Mouse (Mus musculus): Measurements from ENCODE around the gene Gabrr3. TPM values are rescaled to one million over a fixed set of nuclear protein-coding genes. Genes with fewer than 3 reads are reported as not detected.

Gene Gabrr3
- polyA plus RNA-seq, 1 experiment from 2014 or later, result not detected

GRCm38 (mm10) chr16:59487239-59487638, 80.1 kb downstream of the Gabrr3 start:
- ATAC-seq (no peak), DNase-seq (ENCODE audit: low spot score) (no peak)
- H3K27ac ChIP-seq (ENCODE audit: low read depth, low read length), result no peak overlapping the region
- no peaks in the 10 kb centered on the region for H3K4me1 ChIP-seq (ENCODE audit: control insufficient read depth, insufficient read depth, low read length)
- no peak overlapping the region for H3K4me2 ChIP-seq (ENCODE audit: low read length)
- 94% methylated on average over 7 of the region's 7 CpGs for WGBS
- no peaks in the 10 kb centered on the region for H3K9me3 ChIP-seq (replicated peaks; ENCODE audit: control insufficient read depth, low read length)
- H3K36me3 ChIP-seq (ENCODE audit: control insufficient read depth, insufficient read depth, low read length), result peaks cover 13% of the 10 kb centered on the region; the same call in 1 of the 2 replicates
- no peaks in the 10 kb centered on the region for H3K27me3 ChIP-seq (replicated peaks; ENCODE audit: control insufficient read depth, insufficient read depth, low read length)
- H3K4me3 ChIP-seq (ENCODE audit: low read depth, low read length), result no peak overlapping the region
- no peak overlapping the region for H3K9ac ChIP-seq (ENCODE audit: low read length)

GRCm38 (mm10) chr16:59487975-59488548, 80.9 kb downstream of the Gabrr3 start:
- no peak overlapping the region for H3K4me3 ChIP-seq (ENCODE audit: low read depth, low read length)
- 96% methylated on average over 9 of the region's 9 CpGs for WGBS
- ATAC-seq, result no peak
- no peak for DNase-seq (ENCODE audit: low spot score)
- no peaks in the 10 kb centered on the region for H3K9me3 ChIP-seq (replicated peaks; ENCODE audit: control insufficient read depth, low read length)
- no peak overlapping the region for H3K9ac ChIP-seq (ENCODE audit: low read length)
- H3K27me3 ChIP-seq (replicated peaks; ENCODE audit: control insufficient read depth, insufficient read depth, low read length), result no peaks in the 10 kb centered on the region
- peaks cover 14% of the 10 kb centered on the region; the same call in 1 of the 2 replicates for H3K36me3 ChIP-seq (ENCODE audit: control insufficient read depth, insufficient read depth, low read length)
- H3K27ac ChIP-seq (ENCODE audit: low read depth, low read length), result no peak overlapping the region
- no peak overlapping the region for H3K4me2 ChIP-seq (ENCODE audit: low read length)
- H3K4me1 ChIP-seq (ENCODE audit: control insufficient read depth, insufficient read depth, low read length), result no peaks in the 10 kb centered on the region

- Histone ChIP-seq H3K9me3 (replicated peaks; ENCODE audit: control insufficient read depth, low read length) (no peaks in the 10 kb centered on the region), H3K27ac (ENCODE audit: low read depth, low read length) (no peak overlapping the region), H3K9ac (ENCODE audit: low read length) (no peak overlapping the region), H3K4me1 (ENCODE audit: control insufficient read depth, insufficient read depth, low read length) (no peaks in the 10 kb centered on the region), H3K4me2 (ENCODE audit: low read length) (no peak overlapping the region), H3K4me3 (ENCODE audit: low read depth, low read length) (no peak overlapping the region), H3K27me3 (replicated peaks; ENCODE audit: control insufficient read depth, insufficient read depth, low read length) (no peaks in the 10 kb centered on the region), H3K36me3 (ENCODE audit: control insufficient read depth, insufficient read depth, low read length) (peaks cover 9% of the 10 kb centered on the region; the same call in 1 of the 2 replicates)
- ATAC-seq (no peak), DNase-seq (ENCODE audit: low spot score) (no peak)
- WGBS, result 93% methylated on average over 14 of the region's 14 CpGs
These were observed 86.1 kb downstream of the Gabrr3 start for GRCm38 (mm10) chr16:59493199-59493598.

GRCm38 (mm10) chr16:59497947-59498346, 90.8 kb downstream of the Gabrr3 start:
- WGBS, result 95% methylated on average over 1 of the region's 1 CpGs
- no peak overlapping the region for H3K4me3 ChIP-seq (ENCODE audit: low read depth, low read length)
- no peak overlapping the region for H3K27ac ChIP-seq (ENCODE audit: low read depth, low read length)
- no peak overlapping the region for H3K4me2 ChIP-seq (ENCODE audit: low read length)
- no peaks in the 10 kb centered on the region for H3K9me3 ChIP-seq (replicated peaks; ENCODE audit: control insufficient read depth, low read length)
- H3K27me3 ChIP-seq (replicated peaks; ENCODE audit: control insufficient read depth, insufficient read depth, low read length), result no peaks in the 10 kb centered on the region
- DNase-seq (ENCODE audit: low spot score), result no peak
- ATAC-seq, result no peak
- H3K36me3 ChIP-seq (ENCODE audit: control insufficient read depth, insufficient read depth, low read length), result 0 out of 2 replicates have a peak, but pooled peaks cover 3% of the 10 kb centered on the region
- H3K4me1 ChIP-seq (ENCODE audit: control insufficient read depth, insufficient read depth, low read length), result no peaks in the 10 kb centered on the region
- H3K9ac ChIP-seq (ENCODE audit: low read length), result no peak overlapping the region

- Histone ChIP-seq H3K36me3 (ENCODE audit: control insufficient read depth, insufficient read depth, low read length) (no peaks in the 10 kb centered on the region), H3K27me3 (replicated peaks; ENCODE audit: control insufficient read depth, insufficient read depth, low read length) (no peaks in the 10 kb centered on the region), H3K4me2 (ENCODE audit: low read length) (no peak overlapping the region), H3K4me3 (ENCODE audit: low read depth, low read length) (no peak overlapping the region), H3K9me3 (replicated peaks; ENCODE audit: control insufficient read depth, low read length) (no peaks in the 10 kb centered on the region), H3K27ac (ENCODE audit: low read depth, low read length) (no peak overlapping the region), H3K9ac (ENCODE audit: low read length) (no peak overlapping the region), H3K4me1 (ENCODE audit: control insufficient read depth, insufficient read depth, low read length) (no peaks in the 10 kb centered on the region)
- DNase-seq (ENCODE audit: low spot score) (no peak), ATAC-seq (no peak)
- 88% methylated on average over 3 of the region's 3 CpGs for WGBS
These were observed 92.0 kb downstream of the Gabrr3 start for GRCm38 (mm10) chr16:59499180-59499579.

- 88% methylated on average over 5 of the region's 5 CpGs for WGBS
- Histone ChIP-seq H3K9me3 (replicated peaks; ENCODE audit: control insufficient read depth, low read length) (no peaks in the 10 kb centered on the region), H3K4me1 (ENCODE audit: control insufficient read depth, insufficient read depth, low read length) (no peaks in the 10 kb centered on the region), H3K27me3 (replicated peaks; ENCODE audit: control insufficient read depth, insufficient read depth, low read length) (no peaks in the 10 kb centered on the region), H3K4me3 (ENCODE audit: low read depth, low read length) (no peak overlapping the region), H3K4me2 (ENCODE audit: low read length) (no peak overlapping the region), H3K27ac (ENCODE audit: low read depth, low read length) (no peak overlapping the region), H3K9ac (ENCODE audit: low read length) (no peak overlapping the region), H3K36me3 (ENCODE audit: control insufficient read depth, insufficient read depth, low read length) (no peaks in the 10 kb centered on the region)
- no peak for DNase-seq (ENCODE audit: low spot score)
- ATAC-seq, result no peak
These were observed 102.7 kb downstream of the Gabrr3 start for GRCm38 (mm10) chr16:59509830-59510229.

Other genes starting within 250 kb of the Gabrr3 start
- gene Olfr196, start 236.9 kb upstream of the Gabrr3 start, polyA plus RNA-seq (2014; fragmentation: Nextera tagmentation; extraction: Ambion mirVana), result not detected in 2 replicates
- not detected in 2 replicates for gene Olfr198, start 203.8 kb upstream of the Gabrr3 start, polyA plus RNA-seq (2014; fragmentation: Nextera tagmentation; extraction: Ambion mirVana)
- gene Olfr199, start 187.6 kb upstream of the Gabrr3 start, polyA plus RNA-seq (2014; fragmentation: Nextera tagmentation; extraction: Ambion mirVana), result not detected in 2 replicates
- not detected in 2 replicates for gene Olfr201, start 134.7 kb upstream of the Gabrr3 start, polyA plus RNA-seq (2014; fragmentation: Nextera tagmentation; extraction: Ambion mirVana)
- not detected in 2 replicates for gene Olfr202, start 120.5 kb upstream of the Gabrr3 start, polyA plus RNA-seq (2014; fragmentation: Nextera tagmentation; extraction: Ambion mirVana)
- not detected in 2 replicates for gene Olfr203, start 108.5 kb upstream of the Gabrr3 start, polyA plus RNA-seq (2014; fragmentation: Nextera tagmentation; extraction: Ambion mirVana)
- not detected in 2 replicates for gene Olfr204, start 89.1 kb upstream of the Gabrr3 start, polyA plus RNA-seq (2014; fragmentation: Nextera tagmentation; extraction: Ambion mirVana)
- not detected in 2 replicates for gene Olfr205, start 76.2 kb upstream of the Gabrr3 start, polyA plus RNA-seq (2014; fragmentation: Nextera tagmentation; extraction: Ambion mirVana)
- gene Olfr206, start 58.1 kb upstream of the Gabrr3 start, polyA plus RNA-seq (2014; fragmentation: Nextera tagmentation; extraction: Ambion mirVana), result not detected in 2 replicates
- gene Olfr209, start 43.3 kb upstream of the Gabrr3 start, polyA plus RNA-seq (2014; fragmentation: Nextera tagmentation; extraction: Ambion mirVana), result not detected in 2 replicates
- gene Riox2, start 64.4 kb downstream of the Gabrr3 start, polyA plus RNA-seq (2014; fragmentation: Nextera tagmentation; extraction: Ambion mirVana), result 13.7 and 14.2 TPM in 2 replicates
- 1.5 and 1.8 TPM in 2 replicates for gene Crybg3, start 193.6 kb downstream of the Gabrr3 start, polyA plus RNA-seq (2014; fragmentation: Nextera tagmentation; extraction: Ambion mirVana)
- gene Arl6, start 232.1 kb downstream of the Gabrr3 start, polyA plus RNA-seq (2014; fragmentation: Nextera tagmentation; extraction: Ambion mirVana), result 59.4 and 62.6 TPM in 2 replicates